In genomic region chr9:58035951-58036698, GRCm38 (mm10) we compare ENCODE assay signal across 24 mouse cellular contexts. TPM values are rescaled to one million over a fixed set of nuclear protein-coding genes. Genes with fewer than 3 reads are reported as not detected.
DNase-seq lines count a peak whose midpoint lies in the region; ATAC-seq and TF ChIP-seq lines count a peak whose summit lies in the region.
"Had no signal": no experiment of that assay in that cellular context is flagged by ENCODE, and none has a peak within 500 bp of the region (broad histone marks: within the 10 kb centered on the region; RNA-seq: fewer than 3 reads in every experiment).

No protein-coding gene starts in this region.

- no peak overlapping the region for H3K4me3 ChIP-seq in lung, postnatal 0 days (ENCODE audit: low read depth, low read length)
- no peak overlapping the region for H3K4me3 ChIP-seq in myocyte
- H3K4me3 ChIP-seq: forebrain, embryonic 13.5 days; hindbrain, embryonic 15.5 days; intestine, embryonic 15.5 days; liver, embryonic 13.5 days; megakaryocyte, embryonic 14.5 days; neural tube, embryonic 13.5 days had no signal

- no peak for TF ChIP-seq EP300 in lung, postnatal 0 days (IDR thresholded peaks at IDR 0.05)

- POLR2A ChIA-PET in Patski (lab: Charles Lee) = no interaction called here

- in situ Hi-C loops in Patski (cut with MboI; ENCODE audit: low pct_unique_long_range_greater_than_20kb) = no loop called here

- WGBS in lung, postnatal 0 days = 57% methylated on average over 7 of the region's 7 CpGs

- H3ac ChIP-seq in myocyte (ENCODE audit: control insufficient read depth, insufficient read length) = no peak overlapping the region

- TF ChIP-seq POLR2A in myocyte (IDR thresholded peaks at IDR 0.05; ENCODE audit: insufficient read length, low read depth) = no peak

- no peaks in the 10 kb centered on the region for H3K36me3 ChIP-seq in lung, postnatal 0 days (ENCODE audit: insufficient read depth, low read length)
- no peaks in the 10 kb centered on the region for H3K36me3 ChIP-seq in myocyte (ENCODE audit: control insufficient read depth, insufficient read depth)
- H3K36me3 ChIP-seq: hindbrain, embryonic 15.5 days; intestine, embryonic 15.5 days; liver, embryonic 13.5 days; neural tube, embryonic 13.5 days had no signal

- H3K9me3 ChIP-seq in lung, postnatal 0 days (ENCODE audit: low read length) = no peaks in the 10 kb centered on the region
- H3K9me3 ChIP-seq: forebrain, embryonic 13.5 days; hindbrain, embryonic 15.5 days; intestine, embryonic 15.5 days; liver, embryonic 13.5 days; megakaryocyte, embryonic 14.5 days; neural tube, embryonic 13.5 days had no signal

- H3K9ac ChIP-seq in lung, postnatal 0 days (replicated peaks; ENCODE audit: low read depth) = no peak overlapping the region
- H3K9ac ChIP-seq: forebrain, embryonic 13.5 days; hindbrain, embryonic 15.5 days; intestine, embryonic 15.5 days; liver, embryonic 13.5 days; neural tube, embryonic 13.5 days had no signal

- H3K27me3 ChIP-seq in lung, postnatal 0 days (replicated peaks; ENCODE audit: insufficient read depth, low read length) = 0 out of 2 replicates have a peak, but pooled peaks cover 3% of the 10 kb centered on the region
- no peaks in the 10 kb centered on the region for H3K27me3 ChIP-seq in Patski
- peaks cover 18% of the 10 kb centered on the region for H3K27me3 ChIP-seq in myocyte (ENCODE audit: control insufficient read depth, insufficient read depth, insufficient read length)

- no peak for ATAC-seq in lung, postnatal 0 days
- peak; percentile 42 for ATAC-seq in Patski
- ATAC-seq: intestine, embryonic 15.5 days had no signal

- TF ChIP-seq CTCF in lung, postnatal 0 days (IDR thresholded peaks at IDR 0.05) = no peak
- no peak for TF ChIP-seq CTCF in Patski (IDR thresholded peaks at IDR 0.05)

- peak; percentile 87 to 94 for DNase-seq in adrenal gland, adult (ENCODE audit: inconsistent age in 2 of 2, low spot score in 1 of 2)
- DNase-seq in adrenal gland, adult 18-20 months (ENCODE audit: low spot score in 2 of 2) = no peak
- DNase-seq in lung, postnatal 0 days (ENCODE audit: low spot score) = peak; percentile 18
- no peak for DNase-seq in lung, postnatal 14 days
- no peak for DNase-seq in Patski (ENCODE audit: low read depth, low spot score)
- no peak for DNase-seq in kidney, postnatal 14 days
- no peak for DNase-seq in thymus, postnatal 25 days
- DNase-seq: cerebellum, adult 9-10 months; kidney, adult 8-10 months; kidney, postnatal 10 days; liver, embryonic 13.5 days; lung, adult 2 months; lung, postnatal 36 days; midbrain, embryonic 14.5 days; thymus, postnatal 4 days had no signal

- H3K4me1 ChIP-seq in lung, postnatal 0 days (ENCODE audit: insufficient read depth, low read depth, low read length) = no peaks in the 10 kb centered on the region
- H3K4me1 ChIP-seq: intestine, embryonic 15.5 days; liver, embryonic 13.5 days had no signal

- no peak overlapping the region for H3K27ac ChIP-seq in lung, postnatal 0 days (ENCODE audit: low read length)
- H3K27ac ChIP-seq: forebrain, embryonic 13.5 days; hindbrain, embryonic 15.5 days; intestine, embryonic 15.5 days; liver, embryonic 13.5 days; neural tube, embryonic 13.5 days had no signal

- CTCF ChIA-PET in Patski (lab: Charles Lee) = interaction anchor here (0.8 to 1.7 kb wide), 3 partner anchors 16 to 180 kb away, joined by 3 to 4 read pairs (median 3); no protein-coding TSS in a partner anchor

- no peak overlapping the region for H3K4me2 ChIP-seq in lung, postnatal 0 days (replicated peaks; ENCODE audit: low read depth, low read length)
- no peak overlapping the region for H3K4me2 ChIP-seq in myocyte (ENCODE audit: low read depth)
- H3K4me2 ChIP-seq: forebrain, embryonic 13.5 days; heart, embryonic 11.5 days; hindbrain, embryonic 15.5 days; intestine, embryonic 15.5 days; liver, embryonic 13.5 days; neural tube, embryonic 13.5 days had no signal

- no peaks in the 10 kb centered on the region for H3K79me2 ChIP-seq in myocyte (ENCODE audit: control insufficient read depth, insufficient read depth)

TF ChIP-seq in myocyte, 11 proteins besides CTCF, POLR2A, EP300 and RAD21:
- no peak for TF ChIP-seq MYOG (IDR thresholded peaks at IDR 0.05; ENCODE audit: control insufficient read depth in 1 of 3, insufficient read depth in 1 of 3, insufficient read length in 2 of 3, low read depth in 2 of 3)
- peak; percentile 69; the same call in 1 of the 2 replicates for TF ChIP-seq CEBPB (IDR thresholded peaks at IDR 0.05; ENCODE audit: insufficient read depth, poor library complexity, severe bottlenecking)

RNA-seq across cellular contexts. Expression of gene Stra6, which starts 27.5 kb away (rescaled TPM):
- 1 to 10 TPM; 1.1 to 1.5 TPM for total RNA-seq in adrenal gland, adult 18-20 months (2021)
- 0.32 and 0.41 TPM in 2 replicates for polyA plus RNA-seq in lung, postnatal 0 days (2015; fragmentation: Nextera tagmentation; extraction: Ambion mirVana)
- polyA plus RNA-seq in Patski (2021) = 52.4 TPM
- polyA plus RNA-seq in myocyte (2012; fragmentation: generic; extraction: Trizol) = 0.64 TPM
- total RNA-seq: granulocyte monocyte progenitor cell, adult 5-6 weeks; hematopoietic stem cell, adult 5-6 weeks had no signal

RNA-seq across cellular contexts. Expression of gene Cyp11a1, which starts 29.9 kb away (rescaled TPM):
- total RNA-seq in adrenal gland, adult 18-20 months (2021) = 1,000 to 10,000 TPM; 6,431 to 6,741 TPM
- 1.2 and 1.3 TPM in 2 replicates for polyA plus RNA-seq in lung, postnatal 0 days (2015; fragmentation: Nextera tagmentation; extraction: Ambion mirVana)
- 0.13 TPM for polyA plus RNA-seq in Patski (2021)
- polyA plus RNA-seq in myocyte (2012; fragmentation: generic; extraction: Trizol) = 0.11 TPM
- polyA plus RNA-seq: heart, embryonic 11.5 days had no signal

Comparison
In these comparisons a context has a peak if more than half of its experiments do, and no peak if none do; other contexts are left out.
1. DNase-seq: peak in adrenal gland, adult (2 of 2) and lung, postnatal 0 days (single experiment); none in adrenal gland, adult 18-20 months (0 of 2), lung, postnatal 14 days (single experiment), Patski (single experiment), kidney, postnatal 14 days (single experiment) and thymus, postnatal 25 days (single experiment).
2. RNA of gene Stra6, which starts 27.5 kb away (polyA plus RNA-seq): 52.4 TPM in Patski (single experiment); 0.64 TPM in myocyte (single experiment) and 0.32 to 0.41 TPM in lung, postnatal 0 days; every median in the first group is over 10 times any median in the second.